Mouse (Mus musculus) C2C12 (cell line): ENCODE data around the gene Gnb2.

ENCODE experiments used
- CEBPB ChIP-seq: IDR thresholded peaks from one replicate; pipeline ENCODE4 v1.6.1; 2011; ENCODE audit warnings: low read depth, mild to moderate bottlenecking, control low read depth, moderate library complexity
- CTCF ChIP-seq: IDR thresholded peaks from one replicate; pipeline ENCODE4 v1.5.1; 2011; ENCODE audit not compliant: control insufficient read depth, insufficient read depth, insufficient read length
- MAX ChIP-seq: IDR thresholded peaks from one replicate; pipeline ENCODE4 v1.6.1; 2011; ENCODE audit warnings: mild to moderate bottlenecking, control low read depth
- MYOD1 ChIP-seq: IDR thresholded peaks from one replicate; pipeline ENCODE4 v1.6.1; 2011; ENCODE audit warnings: low read depth; ENCODE audit not compliant: control insufficient read depth, insufficient read length
- MYOG ChIP-seq: IDR thresholded peaks from one replicate; pipeline ENCODE4 v1.6.1; 2011; ENCODE audit not compliant: control insufficient read depth, insufficient read length; ENCODE audit errors: extremely low read depth
- USF1 ChIP-seq: IDR thresholded peaks from one replicate; pipeline ENCODE4 v1.6.1; 2011; ENCODE audit warnings: low read depth, mild to moderate bottlenecking, control low read depth, moderate library complexity

- no peak for TF ChIP-seq CTCF
- TF ChIP-seq CEBPB = no peak
- no peak for TF ChIP-seq USF1
- TF ChIP-seq MYOD1 = no peak
- no peak for TF ChIP-seq MYOG
- TF ChIP-seq MAX = no peak
Observed at GRCm38 (mm10) chr5:137561556-137561955, 28.2 kb upstream of the Gnb2 start.
